ENCODE assay signal across 25 mouse cellular contexts in the genomic region with DNA sequence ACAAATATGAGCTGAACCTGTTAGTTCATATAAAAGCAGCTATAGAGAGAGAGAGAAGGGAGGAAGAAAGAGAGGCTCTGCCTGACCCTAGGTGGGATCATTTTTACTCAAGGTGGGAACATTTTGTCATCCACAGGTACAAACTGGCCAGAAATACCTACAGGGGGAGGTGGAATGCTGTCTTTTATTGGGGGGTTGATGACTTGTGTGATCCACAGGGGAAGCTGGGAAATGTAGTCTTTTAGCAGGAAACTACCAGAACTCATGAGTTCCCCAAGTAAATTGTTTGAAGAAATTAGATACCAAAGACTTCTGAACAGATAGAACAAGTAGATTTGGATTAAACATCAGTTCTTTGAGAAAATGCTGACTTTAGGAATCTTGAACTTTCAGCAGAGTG. TPM values are rescaled to one million over a fixed set of nuclear protein-coding genes. Genes with fewer than 3 reads are reported as not detected.
"Had no signal": no experiment of that assay in that cellular context is flagged by ENCODE, and none has a peak within 500 bp of the region (broad histone marks: within the 10 kb centered on the region; RNA-seq: fewer than 3 reads in every experiment).

No protein-coding gene starts in this region.

- H3K4me1 ChIP-seq: neural tube, embryonic 13.5 days; neural tube, embryonic 15.5 days; stomach, embryonic 15.5 days had no signal

- H3K9me3 ChIP-seq: neural tube, embryonic 13.5 days; neural tube, embryonic 15.5 days; stomach, embryonic 15.5 days had no signal

- H3K27ac ChIP-seq: neural tube, embryonic 13.5 days; neural tube, embryonic 15.5 days; stomach, embryonic 15.5 days; stomach, postnatal 0 days had no signal

- DNase-seq: retina, postnatal 1 day; right cerebral cortex, adult 18-20 months; right cerebral cortex, postnatal 14 days; right cerebral cortex, postnatal 25 days; right cerebral cortex, postnatal 4 days; spleen, adult 18-20 months; thymus, adult 18-20 months; thymus, adult 2 months; thymus, postnatal 14 days; thymus, postnatal 25 days; thymus, postnatal 36 days; thymus, postnatal 4 days had no signal

- H3K36me3 ChIP-seq: neural tube, embryonic 13.5 days; neural tube, embryonic 15.5 days; stomach, embryonic 15.5 days had no signal

- H3K27me3 ChIP-seq: neural tube, embryonic 13.5 days; neural tube, embryonic 15.5 days; stomach, embryonic 15.5 days had no signal

- H3K4me3 ChIP-seq: neural tube, embryonic 13.5 days; neural tube, embryonic 15.5 days; stomach, embryonic 15.5 days had no signal

- H3K9ac ChIP-seq: neural tube, embryonic 13.5 days; neural tube, embryonic 15.5 days; stomach, embryonic 15.5 days had no signal

RNA-seq across cellular contexts. Expression of a gene that starts 7.1 kb away (rescaled TPM):
- total RNA-seq: neutrophil, adult 5-6 weeks had no signal
- polyA plus RNA-seq: neural tube, embryonic 13.5 days; small intestine, adult 2 months; spleen, adult 2 months; stomach, embryonic 14.5 days; stomach, embryonic 15.5 days; stomach, embryonic 16.5 days; stomach, postnatal 0 days; testis, adult 2 months; thymus, adult 2 months; thymus, postnatal 0 days; urinary bladder, adult 2 months had no signal

RNA-seq across cellular contexts. Expression of a gene that starts 13.8 kb away (rescaled TPM):
- total RNA-seq: neutrophil, adult 5-6 weeks had no signal
- polyA plus RNA-seq: neural tube, embryonic 13.5 days; neural tube, embryonic 14.5 days; neural tube, embryonic 15.5 days; spleen, adult 2 months; testis, adult 2 months; urinary bladder, adult 2 months had no signal

RNA-seq across cellular contexts. Expression of a gene that starts 24.5 kb away (rescaled TPM):
- total RNA-seq: neutrophil, adult 5-6 weeks had no signal
- polyA plus RNA-seq: neural tube, embryonic 13.5 days; neural tube, embryonic 14.5 days; neural tube, embryonic 15.5 days; small intestine, adult 2 months; spleen, adult 2 months; stomach, embryonic 14.5 days; stomach, embryonic 15.5 days; stomach, embryonic 16.5 days; stomach, postnatal 0 days; thymus, adult 2 months; thymus, postnatal 0 days; urinary bladder, adult 2 months had no signal

RNA-seq across cellular contexts. Expression of a gene that starts 28.2 kb away (rescaled TPM):
- total RNA-seq: neutrophil, adult 5-6 weeks had no signal
- polyA plus RNA-seq: neural tube, embryonic 13.5 days; neural tube, embryonic 14.5 days; neural tube, embryonic 15.5 days; small intestine, adult 2 months; spleen, adult 2 months; stomach, embryonic 14.5 days; stomach, embryonic 15.5 days; thymus, postnatal 0 days; urinary bladder, adult 2 months had no signal

RNA-seq across cellular contexts. Expression of a gene that starts 31.7 kb away (rescaled TPM):
- total RNA-seq: neutrophil, adult 5-6 weeks had no signal
- polyA plus RNA-seq: neural tube, embryonic 14.5 days; small intestine, adult 2 months; spleen, adult 2 months; stomach, embryonic 14.5 days; stomach, embryonic 15.5 days; stomach, embryonic 16.5 days; stomach, postnatal 0 days; testis, adult 2 months; thymus, postnatal 0 days; urinary bladder, adult 2 months had no signal
